Mouse (Mus musculus): ENCODE results near the gene Tbl1xr1.

Gene Tbl1xr1

GRCm38 (mm10) chr3:22077657-22078475 is 1.4 kb downstream of the Tbl1xr1 start:
- DNase-seq (ENCODE audit: low read depth, low spot score): peak; percentile 29
- Histone ChIP-seq H3K27me3 (ENCODE audit: control insufficient read depth, insufficient read depth, low read length, poor library complexity, severe bottlenecking) (no peaks in the 10 kb centered on the region), H3K36me3 (ENCODE audit: control insufficient read depth, insufficient read depth, low read length, poor library complexity, severe bottlenecking) (no peaks in the 10 kb centered on the region)

GRCm38 (mm10) chr3:22078529-22078928 is 2.1 kb downstream of the Tbl1xr1 start:
- Histone ChIP-seq H3K27me3 (ENCODE audit: control insufficient read depth, insufficient read depth, low read length, poor library complexity, severe bottlenecking) (no peaks in the 10 kb centered on the region), H3K36me3 (ENCODE audit: control insufficient read depth, insufficient read depth, low read length, poor library complexity, severe bottlenecking) (no peaks in the 10 kb centered on the region)
- no peak for DNase-seq (ENCODE audit: low read depth, low spot score)

- Histone ChIP-seq H3K27me3 (ENCODE audit: control insufficient read depth, insufficient read depth, low read length, poor library complexity, severe bottlenecking) (no peaks in the 10 kb centered on the region), H3K36me3 (ENCODE audit: control insufficient read depth, insufficient read depth, low read length, poor library complexity, severe bottlenecking) (no peaks in the 10 kb centered on the region)
- no peak for DNase-seq (ENCODE audit: low read depth, low spot score)
Measured at GRCm38 (mm10) chr3:22081869-22082268, 5.4 kb downstream of the Tbl1xr1 start.

- DNase-seq (ENCODE audit: low read depth, low spot score): no peak
- no peaks in the 10 kb centered on the region for H3K27me3 ChIP-seq (ENCODE audit: control insufficient read depth, insufficient read depth, low read length, poor library complexity, severe bottlenecking)
- no peaks in the 10 kb centered on the region for H3K36me3 ChIP-seq (ENCODE audit: control insufficient read depth, insufficient read depth, low read length, poor library complexity, severe bottlenecking)
Measured at GRCm38 (mm10) chr3:22082823-22083222, 6.4 kb downstream of the Tbl1xr1 start.

GRCm38 (mm10) chr3:22084222-22084996 is 8.0 kb downstream of the Tbl1xr1 start:
- no peaks in the 10 kb centered on the region for H3K27me3 ChIP-seq (ENCODE audit: control insufficient read depth, insufficient read depth, low read length, poor library complexity, severe bottlenecking)
- no peak for DNase-seq (ENCODE audit: low read depth, low spot score)
- no peaks in the 10 kb centered on the region for H3K36me3 ChIP-seq (ENCODE audit: control insufficient read depth, insufficient read depth, low read length, poor library complexity, severe bottlenecking)

GRCm38 (mm10) chr3:22089825-22090224 is 13.4 kb downstream of the Tbl1xr1 start:
- no peak for DNase-seq (ENCODE audit: low read depth, low spot score)
- Histone ChIP-seq H3K36me3 (ENCODE audit: control insufficient read depth, insufficient read depth, low read length, poor library complexity, severe bottlenecking) (no peaks in the 10 kb centered on the region), H3K27me3 (ENCODE audit: control insufficient read depth, insufficient read depth, low read length, poor library complexity, severe bottlenecking) (no peaks in the 10 kb centered on the region)

- Histone ChIP-seq H3K27me3 (ENCODE audit: control insufficient read depth, insufficient read depth, low read length, poor library complexity, severe bottlenecking) (no peaks in the 10 kb centered on the region), H3K36me3 (ENCODE audit: control insufficient read depth, insufficient read depth, low read length, poor library complexity, severe bottlenecking) (no peaks in the 10 kb centered on the region)
- DNase-seq (ENCODE audit: low read depth, low spot score): no peak
Measured at GRCm38 (mm10) chr3:22090431-22091265, 14.2 kb downstream of the Tbl1xr1 start.

GRCm38 (mm10) chr3:22091266-22091550 is 14.8 kb downstream of the Tbl1xr1 start:
- H3K27me3 ChIP-seq (ENCODE audit: control insufficient read depth, insufficient read depth, low read length, poor library complexity, severe bottlenecking): no peaks in the 10 kb centered on the region
- no peaks in the 10 kb centered on the region for H3K36me3 ChIP-seq (ENCODE audit: control insufficient read depth, insufficient read depth, low read length, poor library complexity, severe bottlenecking)
- DNase-seq (ENCODE audit: low read depth, low spot score): no peak

GRCm38 (mm10) chr3:22091681-22092080 is 15.2 kb downstream of the Tbl1xr1 start:
- Histone ChIP-seq H3K27me3 (ENCODE audit: control insufficient read depth, insufficient read depth, low read length, poor library complexity, severe bottlenecking) (no peaks in the 10 kb centered on the region), H3K36me3 (ENCODE audit: control insufficient read depth, insufficient read depth, low read length, poor library complexity, severe bottlenecking) (no peaks in the 10 kb centered on the region)
- no peak for DNase-seq (ENCODE audit: low read depth, low spot score)

GRCm38 (mm10) chr3:22092784-22093183 is 16.3 kb downstream of the Tbl1xr1 start:
- H3K27me3 ChIP-seq (ENCODE audit: control insufficient read depth, insufficient read depth, low read length, poor library complexity, severe bottlenecking): no peaks in the 10 kb centered on the region
- H3K36me3 ChIP-seq (ENCODE audit: control insufficient read depth, insufficient read depth, low read length, poor library complexity, severe bottlenecking): no peaks in the 10 kb centered on the region
- DNase-seq (ENCODE audit: low read depth, low spot score): no peak

GRCm38 (mm10) chr3:22103986-22104515 is 27.6 kb downstream of the Tbl1xr1 start:
- H3K36me3 ChIP-seq (ENCODE audit: control insufficient read depth, insufficient read depth, low read length, poor library complexity, severe bottlenecking): no peaks in the 10 kb centered on the region

GRCm38 (mm10) chr3:22105471-22105870 is 29.0 kb downstream of the Tbl1xr1 start:
- Histone ChIP-seq H3K36me3 (ENCODE audit: control insufficient read depth, insufficient read depth, low read length, poor library complexity, severe bottlenecking) (no peaks in the 10 kb centered on the region), H3K27me3 (ENCODE audit: control insufficient read depth, insufficient read depth, low read length, poor library complexity, severe bottlenecking) (no peaks in the 10 kb centered on the region; the same call in 1 of the 2 replicates)
- DNase-seq (ENCODE audit: low read depth, low spot score): no peak

More at GRCm38 (mm10) chr3:22103986-22104515, 27.6 kb downstream of the Tbl1xr1 start:
- H3K27me3 ChIP-seq (ENCODE audit: control insufficient read depth, insufficient read depth, low read length, poor library complexity, severe bottlenecking): no peaks in the 10 kb centered on the region; the same call in 1 of the 2 replicates
- DNase-seq (ENCODE audit: low read depth, low spot score): no peak

- H3K36me3 ChIP-seq (ENCODE audit: control insufficient read depth, insufficient read depth, low read length, poor library complexity, severe bottlenecking): no peaks in the 10 kb centered on the region
- no peaks in the 10 kb centered on the region for H3K27me3 ChIP-seq (ENCODE audit: control insufficient read depth, insufficient read depth, low read length, poor library complexity, severe bottlenecking)
- no peak for DNase-seq (ENCODE audit: low read depth, low spot score)
Measured at GRCm38 (mm10) chr3:22108013-22108412, 31.6 kb downstream of the Tbl1xr1 start.

GRCm38 (mm10) chr3:22109651-22110050 is 33.2 kb downstream of the Tbl1xr1 start:
- Histone ChIP-seq H3K36me3 (ENCODE audit: control insufficient read depth, insufficient read depth, low read length, poor library complexity, severe bottlenecking) (no peaks in the 10 kb centered on the region), H3K27me3 (ENCODE audit: control insufficient read depth, insufficient read depth, low read length, poor library complexity, severe bottlenecking) (no peaks in the 10 kb centered on the region)
- no peak for DNase-seq (ENCODE audit: low read depth, low spot score)
